Mouse (Mus musculus) liver (tissue): ENCODE results near the gene Ccdc190.

Experiments used
- DNase-seq: peaks from one replicate; pipeline ENCODE4 v3.0.0-alpha.2; 2020; ENCODE audit warnings: mixed read lengths

Ccdc190 gene

GRCm38 (mm10) chr1:169934005-169934725 is 5.7 kb downstream of the Ccdc190 start:
- peak; percentile 30 for DNase-seq

- peak; percentile 28 for DNase-seq
These were observed 10.9 kb downstream of the Ccdc190 start for GRCm38 (mm10) chr1:169939345-169939744.

- no peak for DNase-seq
These were observed 17.6 kb downstream of the Ccdc190 start for GRCm38 (mm10) chr1:169946004-169946403.

GRCm38 (mm10) chr1:169947654-169948053 is 19.2 kb downstream of the Ccdc190 start:
- no peak for DNase-seq

GRCm38 (mm10) chr1:169948280-169948679 is 19.8 kb downstream of the Ccdc190 start:
- DNase-seq, result no peak

- DNase-seq, result no peak
These were observed 20.4 kb downstream of the Ccdc190 start for GRCm38 (mm10) chr1:169948866-169949265.

- no peak for DNase-seq
These were observed 21.5 kb downstream of the Ccdc190 start for GRCm38 (mm10) chr1:169949981-169950380.

GRCm38 (mm10) chr1:169950651-169951050 is 22.2 kb downstream of the Ccdc190 start:
- peak; percentile 13 for DNase-seq

GRCm38 (mm10) chr1:169951561-169951960 is 23.1 kb downstream of the Ccdc190 start:
- DNase-seq, result no peak

- DNase-seq, result no peak
These were observed 24.2 kb downstream of the Ccdc190 start for GRCm38 (mm10) chr1:169952636-169953035.

- no peak for DNase-seq
These were observed 24.7 kb downstream of the Ccdc190 start for GRCm38 (mm10) chr1:169953106-169953505.

GRCm38 (mm10) chr1:169968792-169969515 is 40.5 kb downstream of the Ccdc190 start, which contains the start of gene Hsd17b7:
Gene Hsd17b7, minus strand, starts transcription at chr1:169969241.
- DNase-seq, result peak; percentile 99

- DNase-seq, result no peak
These were observed 41.1 kb downstream of the Ccdc190 start for GRCm38 (mm10) chr1:169969516-169969886.

- no peak for DNase-seq
These were observed 42.5 kb downstream of the Ccdc190 start for GRCm38 (mm10) chr1:169970936-169971335.

GRCm38 (mm10) chr1:169971998-169972397 is 43.5 kb downstream of the Ccdc190 start:
- no peak for DNase-seq

- no peak for DNase-seq
These were observed 49.2 kb downstream of the Ccdc190 start for GRCm38 (mm10) chr1:169977621-169978020.
